Mouse (Mus musculus): ENCODE measurements at regions not wholly inside any gene's neighbourhood (a gene's known extent, or its start where the extent isn't known, plus 50 kb on each side); places are given as distances from the start of the nearest gene placed in this dataset.

GRCm38 (mm10) chr8:107715901-107716300 is 127.6 kb upstream of the Psmd7 start:
- no peak for DNase-seq (ENCODE audit: low spot score)

GRCm38 (mm10) chr8:107717856-107718255 is 129.6 kb upstream of the Psmd7 start:
- DNase-seq (ENCODE audit: low spot score): no peak

- no peak for DNase-seq (ENCODE audit: low spot score)
Observed at GRCm38 (mm10) chr8:107719656-107720055, 131.4 kb upstream of the Psmd7 start.

GRCm38 (mm10) chr8:107726716-107727115 is 138.5 kb upstream of the Psmd7 start:
- DNase-seq (ENCODE audit: low spot score): no peak

- no peak for DNase-seq (ENCODE audit: low spot score)
Observed at GRCm38 (mm10) chr8:107727276-107727675, 139.0 kb upstream of the Psmd7 start.

- no peak for DNase-seq (ENCODE audit: low spot score)
Observed at GRCm38 (mm10) chr8:107739091-107739490, 150.8 kb upstream of the Psmd7 start.

GRCm38 (mm10) chr8:107757083-107757482 is 168.8 kb upstream of the Psmd7 start:
- no peak for DNase-seq (ENCODE audit: low spot score)

- DNase-seq (ENCODE audit: low spot score): no peak
Observed at GRCm38 (mm10) chr8:107758637-107759036, 170.4 kb upstream of the Psmd7 start.

- DNase-seq (ENCODE audit: low spot score): no peak
Observed at GRCm38 (mm10) chr8:107776906-107777305, 165.5 kb upstream of the Zfhx3 start.

GRCm38 (mm10) chr8:107785771-107786170 is 156.7 kb upstream of the Zfhx3 start:
- no peak for DNase-seq (ENCODE audit: low spot score)

GRCm38 (mm10) chr8:107792286-107792685 is 150.2 kb upstream of the Zfhx3 start:
- DNase-seq (ENCODE audit: low spot score): no peak

- no peak for DNase-seq (ENCODE audit: low spot score)
Observed at GRCm38 (mm10) chr8:107814931-107815330, 127.5 kb upstream of the Zfhx3 start.

GRCm38 (mm10) chr8:107815775-107816174 is 126.7 kb upstream of the Zfhx3 start:
- peak; percentile 16 for DNase-seq (ENCODE audit: low spot score)

- no peak for DNase-seq (ENCODE audit: low spot score)
Observed at GRCm38 (mm10) chr8:107817796-107818195, 124.6 kb upstream of the Zfhx3 start.

- no peak for DNase-seq (ENCODE audit: low spot score)
Observed at GRCm38 (mm10) chr8:107820174-107820760, 122.2 kb upstream of the Zfhx3 start.

- no peak for DNase-seq (ENCODE audit: low spot score)
Observed at GRCm38 (mm10) chr8:107821522-107821921, 120.9 kb upstream of the Zfhx3 start.

GRCm38 (mm10) chr8:107824096-107824495 is 118.3 kb upstream of the Zfhx3 start:
- DNase-seq (ENCODE audit: low spot score): no peak

GRCm38 (mm10) chr8:107824640-107825039 is 117.8 kb upstream of the Zfhx3 start:
- DNase-seq (ENCODE audit: low spot score): no peak

- DNase-seq (ENCODE audit: low spot score): peak; percentile 42
Observed at GRCm38 (mm10) chr8:107827500-107828125, 114.8 kb upstream of the Zfhx3 start.

- no peak for DNase-seq (ENCODE audit: low spot score)
Observed at GRCm38 (mm10) chr8:107828541-107828940, 113.9 kb upstream of the Zfhx3 start.

- no peak for DNase-seq (ENCODE audit: low spot score)
Observed at GRCm38 (mm10) chr8:107833481-107833880, 109.0 kb upstream of the Zfhx3 start.

GRCm38 (mm10) chr8:107846141-107846540 is 96.3 kb upstream of the Zfhx3 start:
- DNase-seq (ENCODE audit: low spot score): no peak
